Mouse (Mus musculus): ENCODE results near the gene Slco2a1.

The Slco2a1 gene

GRCm38 (mm10) chr9:102988462-102988861, at the start of gene Slco2a1:
Gene Slco2a1, plus strand, starts transcription at chr9:102988712.
- no peak for DNase-seq (ENCODE audit: low spot score in 2 of 2)

DNA sequence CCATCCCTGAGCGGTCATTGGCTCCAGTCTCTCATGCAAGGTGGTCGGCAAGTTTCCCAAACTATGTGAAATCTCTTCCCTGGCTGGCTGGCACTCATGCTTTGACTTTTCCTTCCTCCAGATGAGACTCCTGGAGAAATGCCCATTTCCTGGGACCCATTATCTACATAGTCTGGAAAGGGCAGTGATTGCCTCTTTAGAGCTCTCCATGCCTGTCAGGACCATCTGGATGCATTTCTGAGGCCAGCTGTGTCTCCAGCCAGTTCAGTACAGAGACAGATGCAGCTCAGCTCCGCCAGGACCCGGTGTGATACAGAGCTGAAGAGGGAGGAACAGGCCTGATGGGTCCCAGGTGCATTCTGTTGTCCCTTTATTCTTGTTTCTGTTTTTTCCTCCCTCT, 46.3 kb upstream of the Slco2a1 start:
- DNase-seq (ENCODE audit: low spot score in 2 of 2), result no peak

GRCm38 (mm10) chr9:102944891-102945290, 43.6 kb upstream of the Slco2a1 start:
- no peak for DNase-seq (ENCODE audit: low spot score in 2 of 2)

- DNase-seq (ENCODE audit: low spot score in 2 of 2), result no peak
These were observed 42.0 kb upstream of the Slco2a1 start for GRCm38 (mm10) chr9:102946469-102947015.

DNA sequence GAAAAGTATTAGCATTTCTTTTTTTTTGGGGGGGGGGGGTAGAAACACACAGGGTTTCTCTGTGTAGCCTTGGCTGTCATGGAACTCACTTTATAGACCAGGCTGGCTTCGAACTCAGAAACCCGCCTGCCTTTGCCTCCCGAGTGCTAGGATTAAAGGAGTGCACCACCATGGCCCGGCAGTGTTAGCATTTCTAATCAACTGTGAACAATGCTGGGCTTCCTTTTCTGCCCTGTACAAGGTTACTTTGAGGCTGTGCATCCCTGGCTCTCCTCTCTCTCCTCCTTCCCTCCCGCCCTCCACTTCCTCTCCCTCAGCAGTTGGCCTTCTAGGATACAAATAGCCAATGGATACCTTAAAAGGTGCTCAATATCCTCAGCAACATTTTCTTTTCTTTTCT, 39.8 kb upstream of the Slco2a1 start:
- DNase-seq (ENCODE audit: low spot score in 2 of 2), result no peak

DNA sequence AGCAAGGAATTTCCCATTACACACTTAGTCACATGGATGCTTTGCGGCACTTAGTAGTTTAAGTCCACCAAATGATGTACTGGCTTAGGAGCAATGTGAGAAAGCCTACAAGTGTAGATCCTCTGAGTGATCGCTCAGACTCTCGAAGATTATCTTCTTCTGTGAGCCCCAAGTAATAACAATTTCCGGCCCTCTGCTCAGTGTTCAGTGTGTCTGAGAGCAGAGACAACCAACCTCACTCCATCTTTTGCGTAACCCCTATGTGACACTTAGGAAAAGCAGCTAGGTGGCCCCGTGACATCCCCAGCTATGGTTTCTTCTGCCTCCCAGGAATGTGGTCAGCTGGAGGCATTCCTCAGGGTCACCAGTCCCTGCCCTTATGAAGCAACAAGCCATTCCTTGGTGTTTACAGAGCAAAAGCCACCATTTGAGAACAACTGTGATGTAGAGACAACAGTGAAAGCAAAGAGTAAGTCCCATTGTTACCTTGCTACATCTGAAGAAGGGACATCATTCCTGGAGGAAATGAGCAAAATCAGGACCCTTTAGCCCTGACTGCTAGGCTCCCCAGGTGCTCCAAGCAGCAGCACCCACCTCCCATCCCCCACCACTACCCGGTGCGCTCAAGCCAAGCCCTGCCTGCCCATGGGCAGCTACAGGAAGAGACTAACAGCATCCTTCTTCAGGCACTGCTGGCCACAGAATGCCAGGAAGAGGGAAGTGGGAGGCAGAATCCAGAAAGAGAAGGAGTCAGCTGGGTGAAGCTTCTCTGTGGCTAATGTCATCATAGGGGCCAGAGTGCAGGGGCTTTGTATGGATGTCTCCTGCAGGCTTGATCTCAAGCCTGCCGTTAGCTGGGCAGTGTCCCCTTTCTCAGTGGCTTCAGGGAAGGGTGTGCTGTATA, 37.2 kb upstream of the Slco2a1 start:
- DNase-seq (ENCODE audit: low spot score in 2 of 2), result no peak

DNA sequence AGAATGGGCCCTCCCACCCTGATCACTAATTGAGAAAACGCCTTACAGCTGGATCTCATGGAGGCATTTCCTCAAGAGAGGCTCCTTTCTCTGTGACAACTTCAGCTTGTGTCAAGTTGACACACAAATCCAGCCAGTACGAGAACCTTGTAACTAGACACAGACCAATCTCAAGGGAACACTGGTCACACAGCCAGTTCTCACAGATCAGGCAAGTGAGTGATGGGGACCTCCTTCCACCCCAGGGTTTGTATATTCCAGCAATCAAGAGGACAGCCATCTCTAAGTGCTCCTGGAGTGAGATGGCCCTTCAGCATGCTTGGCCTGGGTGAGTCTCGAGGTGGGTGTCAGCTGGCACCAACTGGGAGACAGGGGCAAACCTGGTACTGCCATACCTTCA, 32.6 kb upstream of the Slco2a1 start:
- no peak for DNase-seq (ENCODE audit: low spot score in 2 of 2)

DNA sequence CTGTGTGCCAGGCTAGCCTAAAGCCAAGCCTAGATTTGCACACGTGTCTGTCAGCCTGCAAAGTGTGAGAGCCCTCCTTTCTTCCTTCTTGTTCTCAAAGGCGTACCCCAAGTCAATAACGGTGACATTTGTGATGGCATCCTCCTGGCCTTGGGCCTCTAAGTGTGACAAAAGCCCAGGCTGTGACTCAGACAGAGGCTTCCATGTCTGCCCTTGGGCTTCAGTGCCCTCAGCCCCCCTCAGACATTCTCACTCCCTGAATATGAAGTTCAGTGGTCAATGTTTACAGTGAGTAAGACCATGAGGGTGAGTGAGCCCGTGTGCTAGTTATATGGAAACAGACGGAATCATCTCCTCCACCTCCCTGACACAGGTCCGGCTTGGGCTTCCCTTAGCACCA, 29.8 kb upstream of the Slco2a1 start:
- DNase-seq (ENCODE audit: low spot score in 2 of 2), result no peak

DNA sequence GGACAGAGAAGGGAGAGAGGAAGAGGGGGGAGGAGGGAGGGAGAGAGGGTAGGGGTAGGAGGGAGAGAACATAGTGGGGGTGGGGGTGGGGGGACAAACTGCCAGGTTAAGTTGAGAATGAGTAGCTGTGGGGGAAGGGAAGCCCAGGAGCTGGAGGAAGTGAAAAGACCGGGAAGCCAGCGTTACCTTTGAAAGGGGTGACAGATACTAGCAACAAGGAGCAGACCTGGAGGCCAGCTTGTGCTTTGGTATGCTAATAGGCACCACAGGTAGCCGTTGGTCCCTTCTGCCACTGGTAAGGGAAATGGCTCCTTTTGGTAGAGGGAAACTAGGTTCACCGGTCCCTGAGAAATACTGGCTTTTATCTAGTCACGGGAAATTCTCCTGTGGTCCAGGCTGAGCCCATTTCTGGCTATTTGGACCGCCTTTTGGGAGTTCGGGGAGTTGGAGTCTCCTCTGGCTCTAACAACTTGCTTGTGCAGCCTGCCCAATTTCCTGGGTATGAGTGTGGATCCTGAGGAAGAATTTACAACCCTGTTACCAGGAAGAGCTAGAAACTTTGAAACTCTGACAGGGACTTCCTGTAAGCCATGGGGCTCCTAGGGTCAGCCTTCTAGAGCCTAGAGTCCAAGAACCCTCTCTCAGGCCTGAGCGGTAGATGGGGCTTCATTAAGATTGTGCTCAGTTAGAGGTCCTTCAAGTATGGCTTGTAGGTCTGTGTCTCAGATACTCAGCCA, 27.0 kb upstream of the Slco2a1 start:
- no peak for DNase-seq (ENCODE audit: low spot score in 2 of 2)

DNA sequence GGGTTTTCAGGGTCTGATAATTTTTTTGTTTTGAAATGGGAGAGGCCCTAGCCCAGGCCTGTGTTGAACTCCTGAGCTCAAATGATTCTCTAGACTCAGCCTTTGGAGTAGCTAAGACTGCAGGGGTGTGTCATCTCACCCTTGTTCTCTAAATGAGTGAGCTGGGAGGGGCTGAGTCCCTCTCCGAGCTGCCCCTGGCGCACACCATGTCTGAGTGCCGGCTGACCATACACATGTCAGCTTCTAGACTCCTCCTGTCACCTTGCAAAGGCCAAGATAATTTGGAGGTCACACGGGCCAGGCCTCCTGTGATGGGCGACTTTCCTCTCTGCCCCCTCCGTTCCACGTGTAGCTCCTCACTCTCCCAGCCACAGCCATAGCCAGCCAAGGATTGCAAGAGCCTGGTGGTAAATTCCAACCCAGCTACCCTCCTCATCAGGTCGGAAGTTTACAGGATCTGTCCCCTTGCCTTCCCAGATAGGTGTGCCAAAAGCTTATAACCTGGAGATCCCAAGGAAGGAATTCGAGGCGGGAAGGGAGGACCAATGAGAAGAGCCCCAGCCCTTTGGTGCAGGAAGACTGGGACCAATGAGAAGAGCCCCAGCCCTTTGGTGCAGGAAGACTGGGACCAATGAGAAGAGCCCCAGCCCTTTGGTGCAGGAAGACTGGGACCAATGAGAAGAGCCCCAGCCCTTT, 26.3 kb upstream of the Slco2a1 start:
- DNase-seq (ENCODE audit: low spot score in 2 of 2), result no peak

GRCm38 (mm10) chr9:102963321-102963720, 25.2 kb upstream of the Slco2a1 start:
- no peak for DNase-seq (ENCODE audit: low spot score in 2 of 2)

- DNase-seq (ENCODE audit: low spot score in 2 of 2), result no peak
These were observed 23.9 kb upstream of the Slco2a1 start for GRCm38 (mm10) chr9:102964644-102965043.

DNA sequence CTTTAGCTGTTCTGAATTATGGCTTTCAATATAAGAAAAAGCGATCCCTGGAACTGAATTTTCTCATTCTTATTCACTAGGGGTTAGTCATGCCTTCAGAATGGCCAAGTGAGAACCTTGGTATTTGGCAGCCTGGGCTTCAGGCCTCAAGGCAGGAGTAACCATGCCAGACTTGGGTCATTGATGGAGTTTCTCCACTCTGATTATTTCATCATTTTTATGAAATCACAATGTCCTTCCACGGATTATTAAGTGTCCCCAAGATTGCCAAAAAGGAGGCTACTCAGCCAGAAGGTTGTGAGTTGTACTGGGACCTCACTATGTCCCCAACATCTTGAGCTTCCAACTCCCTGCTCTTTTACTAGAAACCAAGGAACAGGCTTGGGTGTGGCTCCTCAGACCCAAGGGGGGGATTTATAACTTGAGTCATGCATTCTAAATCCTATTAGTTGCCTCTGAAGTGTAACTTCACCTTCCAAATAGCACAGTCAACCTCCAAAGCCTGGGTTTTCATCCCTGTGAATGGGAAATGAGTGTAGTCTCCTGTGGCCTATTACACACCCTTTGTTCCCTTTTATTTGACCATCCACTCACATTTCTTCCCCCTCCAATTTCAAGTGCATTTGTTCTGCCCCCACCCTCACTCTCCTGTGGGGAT, 16.0 kb upstream of the Slco2a1 start:
- no peak for DNase-seq (ENCODE audit: low spot score in 2 of 2)

DNA sequence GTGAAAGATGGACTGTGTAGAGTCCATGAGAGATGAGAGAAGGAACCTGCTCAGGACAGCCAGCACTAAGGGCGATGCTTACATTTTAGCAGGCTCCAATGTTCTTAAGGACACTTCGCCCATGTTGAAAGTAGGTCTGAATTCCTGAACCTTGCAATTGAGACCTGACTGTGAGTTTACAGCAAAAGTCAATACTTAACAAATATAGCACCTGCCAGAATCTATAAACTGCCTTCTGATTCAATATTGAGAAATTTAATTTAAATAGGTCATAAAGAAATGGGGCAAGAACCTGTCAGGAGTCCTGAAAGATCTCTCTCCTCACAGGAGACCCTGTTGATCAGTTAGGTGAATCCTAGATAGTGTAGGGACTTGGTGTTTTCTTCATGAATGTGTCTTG, 12.6 kb upstream of the Slco2a1 start:
- no peak for DNase-seq (ENCODE audit: low spot score in 2 of 2)

- no peak for DNase-seq (ENCODE audit: low spot score in 2 of 2)
These were observed 11.4 kb upstream of the Slco2a1 start for GRCm38 (mm10) chr9:102977090-102977489.

DNA sequence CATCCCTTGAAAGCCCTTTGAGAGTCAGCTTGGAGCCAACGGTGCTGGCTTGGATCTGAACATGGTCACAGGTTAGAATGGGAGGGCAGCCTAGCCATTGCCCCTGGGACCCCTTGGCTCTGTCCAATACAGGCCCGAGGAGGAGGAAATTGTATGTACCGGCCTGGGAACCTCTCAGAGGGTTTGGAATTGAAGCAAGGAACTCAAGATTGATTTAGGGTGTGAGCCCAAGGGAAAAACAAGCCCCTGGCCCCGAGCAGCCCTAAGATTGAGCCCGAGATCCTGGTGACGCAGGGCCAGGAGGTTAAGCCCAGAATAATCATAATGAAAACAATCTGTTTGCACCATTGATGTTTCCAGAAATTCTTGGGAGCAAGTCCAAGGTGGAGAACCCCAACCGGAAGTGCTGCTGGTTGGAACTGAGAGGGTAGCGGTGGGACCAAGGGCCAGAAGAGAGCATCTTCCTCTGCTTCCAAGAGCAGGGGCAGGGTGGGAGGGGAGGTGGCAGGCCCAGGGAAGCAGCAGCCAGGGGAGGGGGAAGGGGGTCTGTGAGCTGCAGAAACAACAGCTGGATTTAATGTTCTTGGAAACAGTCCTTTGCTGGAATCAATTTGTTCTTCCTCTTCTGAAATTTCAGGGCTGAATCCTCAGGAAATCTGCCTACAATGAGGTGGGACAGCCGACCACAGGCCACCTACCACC, 10.6 kb upstream of the Slco2a1 start:
- DNase-seq (ENCODE audit: low spot score in 2 of 2), result no peak

DNA sequence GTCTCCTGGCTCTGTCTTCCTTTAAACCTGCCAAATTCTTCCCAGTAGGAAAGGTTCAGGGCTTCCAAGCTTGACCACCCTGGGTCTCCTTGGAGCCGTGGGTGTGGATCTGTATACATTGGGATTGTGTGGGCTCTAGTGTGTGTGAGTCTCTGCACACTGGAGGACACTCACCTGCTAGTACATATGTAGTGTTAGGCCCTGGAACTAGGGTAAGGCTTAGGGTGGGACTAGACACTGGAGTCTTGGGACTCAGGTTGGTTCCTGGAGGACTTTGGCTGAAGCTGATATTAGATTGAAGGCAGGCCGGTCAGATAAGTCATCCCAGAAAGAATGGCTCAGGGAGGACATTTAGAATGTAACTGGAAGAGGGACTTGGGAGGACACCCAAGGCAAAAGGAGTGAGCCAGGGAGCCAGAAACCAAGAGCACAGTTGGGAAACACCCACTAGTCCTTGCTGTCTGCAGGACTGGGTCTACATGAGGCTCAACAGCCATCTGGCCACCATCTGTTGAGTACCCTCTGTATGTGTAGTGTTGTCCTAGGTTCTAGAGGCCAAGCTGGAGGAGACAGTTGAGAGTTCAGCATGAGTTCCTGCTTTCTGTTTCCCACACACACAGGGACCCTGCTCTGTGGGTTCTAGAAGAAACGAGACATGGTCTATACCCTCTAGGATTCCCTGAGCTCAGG, 9.4 kb upstream of the Slco2a1 start:
- DNase-seq (ENCODE audit: low spot score in 2 of 2), result no peak

DNA sequence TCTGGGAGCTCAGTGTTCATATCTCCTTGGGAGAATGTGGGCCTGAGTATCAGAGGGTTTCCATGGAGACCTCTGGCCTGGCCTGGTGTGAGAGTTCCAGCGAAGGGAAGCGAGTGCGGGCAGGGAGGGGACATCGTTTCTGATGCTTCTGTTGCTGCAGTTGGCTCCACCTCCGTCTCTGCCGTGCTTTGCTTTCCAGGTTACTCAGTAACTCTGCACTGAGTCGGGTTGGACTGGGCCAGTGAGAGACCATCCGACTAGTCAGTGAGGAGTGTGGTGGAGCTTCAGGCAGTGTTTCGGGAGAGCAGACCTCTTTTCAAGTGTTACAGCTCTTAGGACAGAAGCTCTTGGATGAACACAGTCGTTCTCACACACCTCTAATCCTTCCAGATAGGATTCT, 8.6 kb upstream of the Slco2a1 start:
- no peak for DNase-seq (ENCODE audit: low spot score in 2 of 2)

DNA sequence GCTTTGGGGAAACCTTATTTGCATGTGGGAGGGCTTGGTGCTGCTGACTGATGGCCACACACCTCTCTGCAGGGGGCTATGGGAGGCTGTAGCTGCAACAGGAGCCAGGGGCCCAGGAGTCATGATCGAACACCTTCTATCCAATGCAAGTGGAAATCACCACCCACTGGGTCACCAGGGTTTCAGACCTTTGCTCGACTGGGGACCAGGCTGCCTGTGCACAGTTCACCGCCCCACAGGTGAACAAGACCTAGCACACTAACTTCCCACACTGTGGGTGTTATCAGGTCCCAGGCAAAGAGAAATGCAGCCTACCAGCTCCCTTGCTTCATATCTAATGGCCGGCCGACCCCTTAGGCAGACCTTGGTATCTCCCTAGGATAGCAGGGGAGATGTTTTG, 8.1 kb upstream of the Slco2a1 start:
- DNase-seq (ENCODE audit: low spot score in 2 of 2), result no peak

DNA sequence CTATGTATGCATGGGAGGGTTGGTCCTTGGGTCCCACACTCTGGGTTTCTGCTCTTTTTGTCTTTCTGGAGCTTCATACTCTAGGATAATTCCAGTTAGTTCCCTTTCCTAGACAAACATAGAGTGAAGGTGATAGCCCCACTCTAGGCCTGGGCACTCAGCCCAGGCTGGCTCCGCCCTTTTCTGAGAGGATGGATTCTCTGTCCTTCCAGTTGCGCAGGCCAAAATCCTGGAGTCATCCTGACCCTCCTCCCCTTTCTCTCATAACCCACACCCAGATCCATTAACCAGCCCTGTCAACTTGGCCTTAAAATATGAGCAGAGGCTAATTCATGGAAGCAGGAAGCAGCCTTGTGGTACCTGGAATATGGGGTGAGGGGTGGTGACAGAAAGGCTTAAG, 6.7 kb upstream of the Slco2a1 start:
- no peak for DNase-seq (ENCODE audit: low spot score in 2 of 2)
